Mouse (Mus musculus): ENCODE data around the gene Chic2.

DNA sequence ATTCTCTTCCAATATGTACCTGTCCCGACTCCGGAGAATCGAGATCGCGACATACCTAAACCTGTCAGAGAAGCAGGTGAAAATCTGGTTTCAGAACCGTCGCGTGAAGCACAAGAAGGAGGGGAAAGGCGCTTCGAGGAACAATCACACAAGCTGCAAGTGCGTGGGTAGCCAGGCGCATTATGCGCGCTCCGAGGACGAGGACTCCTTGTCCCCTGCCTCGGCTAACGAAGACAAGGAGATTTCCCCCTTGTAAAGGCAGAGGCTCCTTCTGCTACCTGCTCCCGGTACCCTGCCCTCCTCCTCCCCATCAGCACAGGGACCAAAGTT lies 32.4 kb upstream of the Chic2 start:
- TF ChIP-seq CTCF (IDR thresholded peaks at IDR 0.05; ENCODE audit: borderline replicate concordance, insufficient read depth, low read length) (no peak), POLR2A (IDR thresholded peaks at IDR 0.05; ENCODE audit: low read depth, low read length) (no peak)

All from embryonic fibroblast, embryonic 13.5 days (primary cell).